Mouse (Mus musculus) adipocyte (in vitro differentiated cells): ENCODE data around the gene Dnase1l1.
A peak's percentile ranks its signal among the peaks of the same experiment; 100 is the strongest.

Experiments
- DNase-seq: peaks from one replicate; pipeline ENCODE4 v3.0.0-alpha.2; 2016; ENCODE audit warnings: low spot score

The Dnase1l1 gene

GRCm38 (mm10) chrX:74281732-74282394 lies at the start of gene Dnase1l1, which contains the start of gene Taz:
Gene Dnase1l1, minus strand, starts transcription at chrX:74282337.
Gene Taz, plus strand, starts transcription at chrX:74281912.
- DNase-seq, result peak; percentile 86

- peak; percentile 20 for DNase-seq
Observed at GRCm38 (mm10) chrX:74330166-74330930, 48.2 kb upstream of the Dnase1l1 start.

- no peak for DNase-seq
Observed at GRCm38 (mm10) chrX:74329215-74329671, 47.1 kb upstream of the Dnase1l1 start.

- DNase-seq, result peak; percentile 70
Observed at GRCm38 (mm10) chrX:74328725-74329161, 46.6 kb upstream of the Dnase1l1 start, which contains the start of gene Plxna3. Gene Plxna3, plus strand, starts transcription at chrX:74329066.

- peak; percentile 87 for DNase-seq
Observed at GRCm38 (mm10) chrX:74312540-74313464, 30.7 kb upstream of the Dnase1l1 start, which contains the start of gene Fam50a. Gene Fam50a, plus strand, starts transcription at chrX:74313033.

GRCm38 (mm10) chrX:74304867-74305700 lies 22.9 kb upstream of the Dnase1l1 start, which contains the start of gene Gdi1:
Gene Gdi1, plus strand, starts transcription at chrX:74304998.
- peak; percentile 74 for DNase-seq

- DNase-seq, result no peak
Observed at GRCm38 (mm10) chrX:74299721-74300120, 17.6 kb upstream of the Dnase1l1 start.

GRCm38 (mm10) chrX:74298348-74298747 lies 16.2 kb upstream of the Dnase1l1 start:
- no peak for DNase-seq

- peak; percentile 96 for DNase-seq
Observed at GRCm38 (mm10) chrX:74296538-74297448, 14.7 kb upstream of the Dnase1l1 start, which contains the start of gene Atp6ap1. Gene Atp6ap1, plus strand, starts transcription at chrX:74297097.

- DNase-seq, result no peak
Observed at GRCm38 (mm10) chrX:74293431-74293830, 11.3 kb upstream of the Dnase1l1 start.

GRCm38 (mm10) chrX:74283092-74283437 lies 928 bp upstream of the Dnase1l1 start:
- DNase-seq, result no peak

GRCm38 (mm10) chrX:74282395-74283091 lies 406 bp upstream of the Dnase1l1 start:
- DNase-seq, result peak; percentile 91

- DNase-seq, result no peak
Observed at GRCm38 (mm10) chrX:74281041-74281731, 951 bp downstream of the Dnase1l1 start.

GRCm38 (mm10) chrX:74277916-74278315 lies 4.2 kb downstream of the Dnase1l1 start:
- no peak for DNase-seq

- peak; percentile 44 for DNase-seq
Observed at GRCm38 (mm10) chrX:74273422-74274322, 8.5 kb downstream of the Dnase1l1 start.

- DNase-seq, result peak; percentile 62
Observed at GRCm38 (mm10) chrX:74270902-74271551, 11.1 kb downstream of the Dnase1l1 start.
